Mouse (Mus musculus) frontal cortex, postnatal 36 days (tissue): ENCODE measurements at regions not wholly inside any gene's neighbourhood (a gene's known extent, or its start where the extent isn't known, plus 50 kb on each side); places are given as distances from the start of the nearest gene placed in this dataset.
A peak's percentile ranks its signal among the peaks of the same experiment; 100 is the strongest.

Experiments used
- DNase-seq, 2 experiments: peaks; one replicate each; pipeline ENCODE4 v3.0.0; 2022; ENCODE audit warnings: low spot score in 2 of 2

DNA sequence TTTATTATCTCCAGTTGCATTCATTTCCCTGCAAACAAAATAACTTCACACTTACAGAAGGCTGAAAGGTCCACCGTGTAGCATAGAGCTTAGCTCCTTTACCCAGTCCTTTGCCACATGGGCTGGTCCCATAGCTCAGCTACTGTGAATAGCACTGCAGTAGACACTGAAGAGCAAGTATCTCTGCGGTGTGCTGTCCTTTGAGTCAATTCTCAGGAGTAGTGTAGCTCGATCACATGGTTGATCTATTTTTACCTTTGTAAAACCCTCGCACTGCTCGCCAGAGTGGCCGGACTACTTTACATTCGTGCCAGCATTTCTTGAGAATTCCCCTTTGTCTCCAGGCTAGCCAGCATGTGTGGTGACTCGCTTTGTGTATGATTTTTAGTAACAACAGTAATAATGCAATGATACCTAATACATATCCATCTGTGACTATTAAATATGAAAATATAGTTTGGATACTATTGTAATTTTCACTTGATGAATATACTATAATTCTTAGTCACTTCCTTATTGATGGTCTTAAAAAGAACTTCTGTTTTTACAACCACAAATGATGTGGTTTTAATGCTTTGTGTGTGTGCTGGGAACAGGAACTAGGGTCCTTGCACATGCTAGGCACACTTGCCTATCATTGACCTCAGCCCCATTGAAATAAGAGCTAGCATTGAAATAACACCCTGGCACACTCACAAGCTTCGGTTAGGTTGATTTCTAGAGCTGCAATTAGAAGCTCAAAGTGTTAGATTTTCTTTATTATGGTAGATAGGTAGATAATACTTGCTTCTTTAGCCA lies 257.7 kb upstream of the Atp11b start:
- no peak for DNase-seq

DNA sequence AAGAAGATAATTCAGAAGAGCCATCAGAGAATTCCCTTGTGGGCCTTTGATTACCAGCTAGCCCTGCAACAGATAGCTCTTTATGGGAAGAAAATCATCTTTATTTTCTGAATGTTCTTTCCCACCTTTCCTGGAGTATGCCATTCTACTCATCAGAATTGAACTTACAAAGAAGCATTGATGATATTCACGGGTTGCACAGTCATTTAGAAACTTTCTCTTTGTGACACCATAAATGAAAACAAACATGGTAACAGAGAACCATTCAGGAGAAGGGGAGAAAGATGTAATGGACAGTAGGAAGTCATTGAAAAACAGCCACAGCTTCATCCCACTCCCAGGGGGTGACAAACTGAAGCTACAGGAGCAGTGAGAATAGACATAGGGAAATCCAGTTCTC lies 243.6 kb upstream of the Atp11b start:
- no peak for DNase-seq

DNA sequence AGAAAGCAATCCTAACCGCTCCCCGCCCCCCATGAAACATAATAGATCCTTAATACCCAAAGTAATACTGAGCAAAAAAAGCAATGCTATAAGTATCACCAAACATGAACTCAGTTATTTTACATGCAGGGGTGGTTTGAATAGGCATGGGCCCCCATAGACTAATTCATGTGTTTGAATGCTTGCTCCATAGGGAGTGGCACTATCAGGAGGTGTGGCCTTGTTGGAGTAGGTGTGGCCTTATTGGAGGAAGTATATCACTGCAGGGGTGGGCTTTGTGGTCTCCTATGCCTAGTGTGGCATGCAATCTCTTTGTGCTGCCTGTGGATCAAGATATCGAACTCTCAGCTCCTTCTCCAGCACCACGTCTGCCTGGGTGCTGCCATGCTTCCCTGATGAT lies 237.4 kb upstream of the Atp11b start:
- no peak for DNase-seq

DNA sequence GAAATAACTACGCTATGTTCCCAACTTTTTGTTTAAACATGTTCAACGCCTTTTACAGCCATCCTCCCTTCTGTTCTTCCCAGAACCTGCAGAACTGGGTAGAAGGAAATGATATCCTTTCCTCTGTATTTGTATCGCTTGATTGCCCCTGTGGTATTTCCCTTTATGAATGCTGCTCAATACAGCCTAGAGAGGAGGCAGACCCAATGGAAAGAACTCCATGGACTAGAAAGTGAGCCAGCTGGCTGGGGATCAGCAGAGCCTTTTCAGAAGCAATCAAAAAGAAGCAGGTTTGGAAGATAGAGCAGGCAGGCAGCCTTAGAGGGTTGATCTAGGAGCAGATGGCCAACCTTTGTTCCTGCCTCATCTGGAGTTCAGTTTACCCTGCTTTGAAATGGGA lies 233.8 kb upstream of the Atp11b start:
- DNase-seq, result peak in 1 of 2 experiments; percentile 5

DNA sequence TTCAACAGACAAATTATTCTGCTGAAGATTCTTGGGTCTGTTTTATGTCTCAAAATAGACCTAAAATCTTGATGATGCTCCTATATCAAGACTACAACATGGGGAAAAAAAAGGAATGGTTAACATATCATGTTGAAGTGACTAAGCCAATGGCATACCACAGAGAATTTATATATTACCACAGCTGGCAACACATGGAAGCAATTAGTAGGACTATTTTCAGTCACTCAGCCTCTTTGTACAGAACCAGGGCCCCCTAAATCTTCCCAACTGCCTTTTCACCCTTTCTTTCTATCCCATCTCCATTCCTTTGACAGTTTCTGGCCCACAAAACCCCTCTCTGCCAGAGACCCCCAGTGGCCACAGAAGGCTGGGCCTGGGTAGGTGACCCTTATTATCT lies 206.2 kb upstream of the Atp11b start:
- no peak for DNase-seq

DNA sequence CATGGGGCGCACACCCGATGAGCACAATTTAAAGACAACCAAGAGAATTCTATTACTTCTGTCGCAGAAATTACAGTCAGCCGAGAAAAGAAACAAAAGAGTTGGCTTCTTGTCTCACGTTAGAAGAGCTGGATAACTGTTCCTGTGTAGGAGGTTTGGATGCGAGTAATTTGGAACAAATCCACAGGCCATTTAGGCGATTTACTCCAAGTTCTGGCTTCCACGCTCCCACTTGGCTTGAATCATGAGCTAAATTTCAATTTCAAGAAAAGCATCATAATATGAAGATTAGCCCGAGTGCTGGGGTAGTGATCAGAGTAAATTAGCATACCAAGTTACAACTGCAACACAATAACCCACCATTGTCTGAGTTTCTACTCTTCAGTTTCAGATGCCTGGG lies 202.1 kb upstream of the Atp11b start:
- DNase-seq, result peak in 1 of 2 experiments; percentile 4

DNA sequence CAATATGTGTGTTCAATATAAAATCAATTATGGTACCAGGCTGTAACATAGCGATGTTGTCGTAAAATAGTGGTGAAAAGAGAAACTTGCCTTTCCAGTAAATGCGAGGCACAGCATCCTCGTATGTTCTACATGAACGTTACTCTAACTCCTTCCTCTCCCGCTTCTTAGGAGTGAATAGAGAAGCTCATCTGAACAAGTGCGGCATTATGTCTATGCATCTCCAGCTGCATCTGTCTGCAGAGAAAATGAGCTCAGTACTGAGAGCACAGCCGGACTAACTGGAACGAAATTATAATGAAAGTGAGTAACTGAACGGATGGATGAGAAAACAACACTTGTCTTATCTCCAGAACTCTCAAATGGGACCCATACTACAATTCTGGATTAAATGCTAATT lies 193.5 kb upstream of the Atp11b start:
- DNase-seq, result peak in 1 of 2 experiments; percentile 9

DNA sequence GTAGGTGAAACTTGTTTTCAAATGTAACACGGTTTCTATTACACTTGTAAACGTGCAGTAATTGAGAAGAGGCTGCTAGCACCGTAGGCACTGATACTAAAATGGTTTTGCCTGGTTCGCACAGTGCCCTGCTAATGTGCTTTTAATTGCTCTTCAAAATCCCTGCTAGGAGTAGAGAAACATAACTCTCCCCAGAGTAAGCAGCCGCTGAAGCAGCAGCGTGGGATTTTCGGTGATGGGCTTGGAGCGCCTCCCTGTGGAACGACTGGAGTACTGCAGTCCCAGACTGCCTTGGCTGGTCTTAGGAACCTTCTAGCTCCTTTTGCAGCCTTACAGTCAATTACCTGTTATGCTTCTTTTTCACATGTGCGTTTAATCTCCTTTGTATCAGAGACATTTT lies 179.5 kb upstream of the Atp11b start:
- peak; percentile 74 to 79 for DNase-seq
